ENCODE assay signal across 8 mouse cellular contexts in the genomic region with DNA sequence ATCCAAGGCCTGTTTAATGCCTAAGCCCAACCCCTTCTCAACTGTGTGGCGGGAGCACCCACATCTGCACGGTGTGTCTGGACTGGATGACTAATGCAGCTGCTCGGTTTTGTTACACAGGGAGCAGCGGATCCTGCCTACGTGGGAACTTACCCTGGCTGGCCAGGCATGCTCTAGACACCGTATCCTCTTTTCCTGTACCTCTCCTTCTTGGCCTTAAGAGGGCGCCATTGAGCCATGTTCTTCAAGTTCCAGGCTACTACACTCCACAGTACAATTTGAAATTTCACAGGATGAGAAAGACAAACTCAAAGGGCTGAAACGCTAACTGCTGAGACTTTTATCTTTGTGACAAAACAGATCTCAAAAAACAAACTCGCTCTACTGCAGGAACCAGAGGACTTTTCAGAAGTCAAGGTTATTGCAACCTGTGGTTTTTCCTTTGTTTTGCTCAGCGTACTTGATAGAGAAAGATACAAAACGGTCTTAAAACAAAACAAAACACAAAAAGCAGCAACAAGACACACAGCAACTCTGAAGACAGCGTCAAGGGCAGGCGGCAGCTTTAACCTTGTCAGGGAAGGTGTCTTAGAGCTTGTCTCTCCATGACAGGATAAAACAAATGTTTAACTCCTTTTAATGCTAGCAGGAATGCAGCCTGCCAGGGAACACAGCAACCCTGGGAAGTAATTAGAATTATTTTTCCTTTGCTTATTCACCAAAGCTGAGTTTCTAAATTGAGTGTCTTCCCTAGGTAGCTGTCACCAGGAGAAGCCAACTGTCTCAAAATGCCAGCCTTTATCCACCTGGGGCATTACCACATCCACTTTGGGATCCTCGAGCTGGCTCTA. TPM values are rescaled to one million over a fixed set of nuclear protein-coding genes. Genes with fewer than 3 reads are reported as not detected.
DNase-seq lines count a peak whose midpoint lies in the region; ATAC-seq and TF ChIP-seq lines count a peak whose summit lies in the region.

No protein-coding gene starts in this region.

- TF ChIP-seq CTCF in intestine, postnatal 0 days (IDR thresholded peaks at IDR 0.05; ENCODE audit: low read depth), result peak; percentile 94

- H3K9ac ChIP-seq in embryonic facial prominence, embryonic 11.5 days (replicated peaks; ENCODE audit: low read length), result no peak overlapping the region
- no peak overlapping the region for H3K9ac ChIP-seq in intestine, postnatal 0 days (ENCODE audit: low read depth, low read length)

- H3K27ac ChIP-seq in embryonic facial prominence, embryonic 11.5 days (replicated peaks; ENCODE audit: low read depth, low read length), result no peak overlapping the region
- no peak overlapping the region for H3K27ac ChIP-seq in intestine, postnatal 0 days (ENCODE audit: low read depth, low read length)

- H3K4me3 ChIP-seq in embryonic facial prominence, embryonic 11.5 days (ENCODE audit: low read depth, low read length), result no peak overlapping the region
- no peak overlapping the region for H3K4me3 ChIP-seq in intestine, postnatal 0 days (ENCODE audit: low read depth, low read length)

- no peaks in the 10 kb centered on the region for H3K27me3 ChIP-seq in embryonic facial prominence, embryonic 11.5 days (ENCODE audit: control insufficient read depth, insufficient read depth, low read length)
- H3K27me3 ChIP-seq in intestine, postnatal 0 days (replicated peaks; ENCODE audit: control insufficient read depth, insufficient read depth, low read length), result no peaks in the 10 kb centered on the region

- no peak overlapping the region for H3K4me2 ChIP-seq in embryonic facial prominence, embryonic 11.5 days (ENCODE audit: low read depth, low read length)
- no peak overlapping the region; the same call in 1 of the 2 replicates for H3K4me2 ChIP-seq in intestine, postnatal 0 days (replicated peaks; ENCODE audit: low read depth)

- peak; percentile 86 for ATAC-seq in embryonic facial prominence, embryonic 11.5 days (replicated peaks; ENCODE audit: insufficient number of reproducible peaks, low FRiP score, low TSS enrichment, low read depth)
- ATAC-seq in intestine, postnatal 0 days, result peak; percentile 47; the same call in 1 of the 2 replicates

- WGBS in embryonic facial prominence, embryonic 11.5 days, result 8% methylated on average over 14 of the region's 14 CpGs
- 12% methylated on average over 14 of the region's 14 CpGs for WGBS in intestine, postnatal 0 days

- DNase-seq in 416B (ENCODE audit: low read depth), result peak; percentile 92
- DNase-seq in adrenal gland, postnatal 25 days, result peak; percentile 59
- peak; percentile 93 for DNase-seq in embryonic facial prominence, embryonic 11.5 days (ENCODE audit: low spot score)
- peak; percentile 98 for DNase-seq in heart, adult 11 months
- DNase-seq in left cerebral cortex, postnatal 25 days (ENCODE audit: low spot score in 2 of 2), result peak; percentile 82 to 87
- DNase-seq in mesoderm, embryonic 11.5 days (ENCODE audit: low read depth, low spot score), result peak; percentile 95
- DNase-seq in right cerebral cortex, postnatal 25 days, result peak; percentile 56

- H3K9me3 ChIP-seq in embryonic facial prominence, embryonic 11.5 days (replicated peaks; ENCODE audit: control insufficient read depth, low read length), result no peaks in the 10 kb centered on the region
- no peaks in the 10 kb centered on the region for H3K9me3 ChIP-seq in intestine, postnatal 0 days (ENCODE audit: control insufficient read depth)

- H3K36me3 ChIP-seq in embryonic facial prominence, embryonic 11.5 days (replicated peaks; ENCODE audit: control insufficient read depth, insufficient read depth, low read depth, low read length), result no peaks in the 10 kb centered on the region
- no peaks in the 10 kb centered on the region for H3K36me3 ChIP-seq in intestine, postnatal 0 days (ENCODE audit: control insufficient read depth, insufficient read depth)

- H3K4me1 ChIP-seq in embryonic facial prominence, embryonic 11.5 days (ENCODE audit: control insufficient read depth, insufficient read depth, low read length), result no peaks in the 10 kb centered on the region; the same call in 1 of the 2 replicates
- H3K4me1 ChIP-seq in intestine, postnatal 0 days (replicated peaks; ENCODE audit: control insufficient read depth, insufficient read depth, low read length), result 0 out of 2 replicates have a peak, but pooled peaks cover 2% of the 10 kb centered on the region

- intact Hi-C loops in left cerebral cortex, postnatal 25 days (cut with DNase I), result loop anchor here (1.0 to 10.0 kb wide), 6 partner anchors 75 to 655 kb away; no protein-coding TSS in a partner anchor

RNA-seq across cellular contexts. Expression of a gene that starts 44.1 kb away (rescaled TPM):
- total RNA-seq in adrenal gland, postnatal 25 days (2021), result 30.2 and 35.5 TPM in 2 replicates
- 34.5 and 36.0 TPM in 2 replicates for polyA plus RNA-seq in embryonic facial prominence, embryonic 11.5 days (2014; fragmentation: Nextera tagmentation; extraction: Ambion mirVana)
- 13.3 and 13.6 TPM in 2 replicates for polyA plus RNA-seq in intestine, postnatal 0 days (2015; fragmentation: Nextera tagmentation; extraction: Ambion mirVana)
- 10 to 100 TPM; 11.2 to 12.9 TPM for total RNA-seq in left cerebral cortex, postnatal 25 days (2021)

RNA-seq across cellular contexts. Expression of a gene that starts 49.3 kb away (rescaled TPM):
- total RNA-seq in adrenal gland, postnatal 25 days (2021), result 11.6 and 15.8 TPM in 2 replicates
- polyA plus RNA-seq in embryonic facial prominence, embryonic 11.5 days (2014; fragmentation: Nextera tagmentation; extraction: Ambion mirVana), result 42.1 and 48.0 TPM in 2 replicates
- 6.0 and 6.1 TPM in 2 replicates for polyA plus RNA-seq in intestine, postnatal 0 days (2015; fragmentation: Nextera tagmentation; extraction: Ambion mirVana)
- total RNA-seq in left cerebral cortex, postnatal 25 days (2021), result 1 to 10 TPM; 5.3 to 6.0 TPM
